Mouse (Mus musculus) intestine, embryonic 15.5 days (tissue): Measurements from ENCODE around the gene Ift81. TPM values are rescaled to one million over a fixed set of nuclear protein-coding genes. Genes with fewer than 3 reads are reported as not detected.
A peak's percentile ranks its signal among the peaks of the same experiment; 100 is the strongest.

ENCODE experiments used
- ATAC-seq: fragments of 200-750 bp; cut with Nextera tagmentation; 2 replicates; pipeline ENCODE4 v1.8.0; 2017; ENCODE audit warnings: moderate TSS enrichment, moderate library complexity
- H3K27ac ChIP-seq: fragments of 300-500 bp; sonication (generic); 2 replicates; pipeline ENCODE4 v1.5.1; 2015; ENCODE audit warnings: mild to moderate bottlenecking, inconsistent platforms
- H3K27me3 ChIP-seq: fragments of 300-500 bp; sonication (generic); replicated peaks from 2 replicates; pipeline ENCODE4 v1.6.1; 2015; ENCODE audit warnings: inconsistent platforms
- H3K36me3 ChIP-seq: fragments of 300-500 bp; sonication (generic); 2 replicates; pipeline ENCODE4 v1.6.1; 2015; ENCODE audit warnings: inconsistent platforms
- H3K4me1 ChIP-seq: fragments of 300-500 bp; sonication (generic); replicated peaks from 2 replicates; pipeline ENCODE4 v1.6.1; 2015; ENCODE audit warnings: inconsistent platforms
- H3K4me2 ChIP-seq: fragments of 300-500 bp; sonication (generic); replicated peaks from 2 replicates; pipeline ENCODE4 v1.6.1; 2015; ENCODE audit warnings: mild to moderate bottlenecking, inconsistent platforms
- H3K4me3 ChIP-seq: fragments of 300-500 bp; sonication (generic); replicated peaks from 2 replicates; pipeline ENCODE4 v1.5.1; 2015; ENCODE audit warnings: inconsistent platforms
- H3K9ac ChIP-seq: fragments of 300-500 bp; sonication (generic); 2 replicates; pipeline ENCODE4 v1.6.1; 2015; ENCODE audit warnings: inconsistent platforms
- H3K9me3 ChIP-seq: fragments of 300-500 bp; sonication (generic); 2 replicates; pipeline ENCODE4 v1.6.1; 2016; ENCODE audit warnings: inconsistent platforms
- WGBS: fragments of 180-500 bp; shearing (Covaris S2); methylation state at CpG from one replicate; pipeline ENCODE4 v1.1.7; 2015; 5-methylcytosine and 5-hydroxymethylcytosine counted together
- polyA plus RNA-seq: library from polyadenylated mRNA; unstranded; fragments of >200 nt; fragmentation: Nextera tagmentation; extraction: Ambion mirVana; gene quantifications from 2 replicates; pipeline ENCODE4 v1.2.1, GENCODE M21; 2015

Ift81 gene
- polyA plus RNA-seq, 1 experiment from 2014 or later: 28.8 TPM

DNA sequence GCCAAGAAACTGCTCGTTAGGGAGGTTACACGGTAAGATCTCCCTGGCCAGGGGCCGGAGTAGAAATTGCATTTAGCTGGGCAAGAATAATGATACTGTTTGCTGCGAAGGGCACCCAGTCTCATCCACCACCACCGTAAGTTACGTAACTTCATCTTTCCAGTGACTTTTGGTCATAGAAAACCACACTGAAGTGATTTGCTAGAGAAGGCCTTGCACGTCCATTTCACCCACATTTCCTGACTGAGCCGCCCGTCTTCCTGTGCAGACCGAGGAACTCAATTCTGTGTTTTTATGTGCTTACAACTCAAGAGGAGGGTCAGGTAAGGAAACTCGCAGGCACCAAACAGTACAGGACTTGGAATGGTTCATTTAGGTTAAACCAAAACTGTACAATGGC lies 76.2 kb downstream of the Ift81 start:
- H3K4me1 ChIP-seq: no peaks in the 10 kb centered on the region
- H3K36me3 ChIP-seq: peaks cover 6% of the 10 kb centered on the region; the same call in 1 of the 2 replicates
- H3K27ac ChIP-seq: no peak overlapping the region
- no peak for ATAC-seq
- 91% methylated on average over 11 of the region's 11 CpGs for WGBS
- H3K4me3 ChIP-seq: no peak overlapping the region
- no peaks in the 10 kb centered on the region for H3K9me3 ChIP-seq
- no peak overlapping the region for H3K4me2 ChIP-seq
- H3K9ac ChIP-seq: no peak overlapping the region
- H3K27me3 ChIP-seq: no peaks in the 10 kb centered on the region

DNA sequence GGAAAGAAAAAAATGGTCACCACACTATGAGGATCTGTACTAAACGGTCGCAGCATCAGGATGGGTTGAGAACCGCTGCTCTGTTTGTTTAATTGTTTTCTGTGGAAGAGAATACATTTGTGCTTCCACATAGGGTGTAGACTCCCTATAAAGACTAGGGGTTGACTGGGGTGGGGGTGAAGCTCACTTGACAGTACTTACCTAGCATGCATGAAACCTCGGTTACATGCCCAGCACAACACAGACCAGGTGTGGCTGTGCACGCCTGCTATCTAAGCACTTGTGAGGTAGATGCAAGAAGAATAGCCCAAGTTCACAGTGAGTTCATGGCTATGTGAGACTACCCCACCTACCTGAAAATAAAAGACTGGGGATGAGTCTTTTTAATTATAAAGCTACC lies 76.7 kb downstream of the Ift81 start:
- Histone ChIP-seq H3K36me3 (peaks cover 6% of the 10 kb centered on the region; the same call in 1 of the 2 replicates), H3K9ac (no peak overlapping the region), H3K27ac (no peak overlapping the region), H3K4me3 (no peak overlapping the region), H3K9me3 (no peaks in the 10 kb centered on the region), H3K27me3 (no peaks in the 10 kb centered on the region), H3K4me1 (no peaks in the 10 kb centered on the region), H3K4me2 (no peak overlapping the region)
- 97% methylated on average over 5 of the region's 5 CpGs for WGBS
- no peak for ATAC-seq

DNA sequence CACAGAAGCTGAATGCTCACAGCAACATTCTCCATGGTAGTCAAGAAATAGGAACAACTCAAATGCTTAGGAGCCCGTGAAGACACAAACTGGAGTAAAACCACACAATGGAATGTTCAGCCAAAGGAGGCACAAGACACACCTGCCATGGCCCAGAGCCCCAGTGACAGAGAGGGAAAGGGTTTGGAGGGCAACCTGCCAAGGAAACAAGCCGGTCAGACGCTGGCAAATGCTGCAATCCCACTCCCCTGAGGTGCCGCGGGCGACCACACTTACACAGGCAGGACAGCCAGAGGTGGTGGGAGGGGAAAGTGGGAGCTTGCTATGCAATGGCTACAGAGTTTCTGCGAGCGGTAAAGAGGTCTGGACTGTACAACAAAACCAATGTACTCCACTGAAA lies 80.4 kb downstream of the Ift81 start:
- H3K36me3 ChIP-seq: peaks cover 6% of the 10 kb centered on the region; the same call in 1 of the 2 replicates
- no peak overlapping the region for H3K27ac ChIP-seq
- H3K9ac ChIP-seq: no peak overlapping the region
- H3K9me3 ChIP-seq: no peaks in the 10 kb centered on the region
- 84% methylated on average over 8 of the region's 8 CpGs for WGBS
- no peak overlapping the region for H3K4me3 ChIP-seq
- peaks cover 14% of the 10 kb centered on the region for H3K4me1 ChIP-seq
- no peak overlapping the region for H3K4me2 ChIP-seq
- ATAC-seq: no peak
- no peaks in the 10 kb centered on the region for H3K27me3 ChIP-seq

- Histone ChIP-seq H3K9ac (no peak overlapping the region), H3K27ac (0 out of 2 replicates have a peak overlapping the region, but pooled peaks have one; percentile 59), H3K4me1 (peaks cover 51% of the 10 kb centered on the region), H3K4me2 (no peak overlapping the region), H3K9me3 (no peaks in the 10 kb centered on the region), H3K36me3 (no peaks in the 10 kb centered on the region), H3K27me3 (no peaks in the 10 kb centered on the region), H3K4me3 (no peak overlapping the region)
- ATAC-seq: no peak
- WGBS: 52% methylated on average over 9 of the region's 9 CpGs
Measured at GRCm38 (mm10) chr5:122529913-122530604, 84.3 kb downstream of the Ift81 start.

GRCm38 (mm10) chr5:122529316-122529715 lies 85.0 kb downstream of the Ift81 start:
- Histone ChIP-seq H3K9me3 (no peaks in the 10 kb centered on the region), H3K4me2 (no peak overlapping the region), H3K4me1 (peaks cover 58% of the 10 kb centered on the region), H3K27ac (peak overlapping the region; percentile 59), H3K4me3 (no peak overlapping the region), H3K27me3 (no peaks in the 10 kb centered on the region), H3K36me3 (no peaks in the 10 kb centered on the region), H3K9ac (no peak overlapping the region)
- ATAC-seq: no peak
- WGBS: 25% methylated on average over 3 of the region's 3 CpGs

DNA sequence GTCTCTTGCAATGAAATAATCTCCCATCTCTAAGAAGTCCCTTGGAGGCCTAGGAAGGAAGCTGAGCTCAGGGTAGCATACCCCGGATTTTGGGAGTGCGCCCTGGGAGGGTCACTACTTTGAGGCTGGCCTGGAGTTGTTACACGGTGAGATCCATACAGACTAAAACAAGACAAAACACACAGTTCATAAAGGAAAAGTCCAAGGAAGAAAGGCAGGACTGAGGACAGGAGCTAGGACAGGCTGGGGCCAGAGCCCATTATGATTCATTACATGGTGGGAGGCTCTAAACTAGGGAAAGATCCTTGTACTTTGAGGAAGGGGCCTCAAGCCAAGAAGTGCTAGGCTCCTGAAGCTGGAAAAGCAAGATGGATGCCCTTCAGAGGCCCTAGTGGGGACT lies 85.7 kb downstream of the Ift81 start:
- Histone ChIP-seq H3K9me3 (no peaks in the 10 kb centered on the region), H3K27me3 (no peaks in the 10 kb centered on the region), H3K27ac (peak overlapping the region; percentile 59), H3K4me3 (no peak overlapping the region), H3K4me2 (no peak overlapping the region), H3K36me3 (no peaks in the 10 kb centered on the region), H3K9ac (no peak overlapping the region), H3K4me1 (peaks cover 60% of the 10 kb centered on the region)
- WGBS: 65% methylated on average over 3 of the region's 3 CpGs
- no peak for ATAC-seq

- Histone ChIP-seq H3K9ac (no peak overlapping the region), H3K4me1 (peaks cover 60% of the 10 kb centered on the region), H3K36me3 (no peaks in the 10 kb centered on the region), H3K27ac (peak overlapping the region; percentile 62; the same call in 1 of the 2 replicates), H3K4me2 (peak overlapping the region; percentile 37; the same call in 1 of the 2 replicates), H3K27me3 (no peaks in the 10 kb centered on the region), H3K4me3 (no peak overlapping the region), H3K9me3 (no peaks in the 10 kb centered on the region)
- WGBS: 45% methylated on average over 11 of the region's 11 CpGs
- ATAC-seq: no peak
Measured at GRCm38 (mm10) chr5:122527761-122528160, 86.6 kb downstream of the Ift81 start.

DNA sequence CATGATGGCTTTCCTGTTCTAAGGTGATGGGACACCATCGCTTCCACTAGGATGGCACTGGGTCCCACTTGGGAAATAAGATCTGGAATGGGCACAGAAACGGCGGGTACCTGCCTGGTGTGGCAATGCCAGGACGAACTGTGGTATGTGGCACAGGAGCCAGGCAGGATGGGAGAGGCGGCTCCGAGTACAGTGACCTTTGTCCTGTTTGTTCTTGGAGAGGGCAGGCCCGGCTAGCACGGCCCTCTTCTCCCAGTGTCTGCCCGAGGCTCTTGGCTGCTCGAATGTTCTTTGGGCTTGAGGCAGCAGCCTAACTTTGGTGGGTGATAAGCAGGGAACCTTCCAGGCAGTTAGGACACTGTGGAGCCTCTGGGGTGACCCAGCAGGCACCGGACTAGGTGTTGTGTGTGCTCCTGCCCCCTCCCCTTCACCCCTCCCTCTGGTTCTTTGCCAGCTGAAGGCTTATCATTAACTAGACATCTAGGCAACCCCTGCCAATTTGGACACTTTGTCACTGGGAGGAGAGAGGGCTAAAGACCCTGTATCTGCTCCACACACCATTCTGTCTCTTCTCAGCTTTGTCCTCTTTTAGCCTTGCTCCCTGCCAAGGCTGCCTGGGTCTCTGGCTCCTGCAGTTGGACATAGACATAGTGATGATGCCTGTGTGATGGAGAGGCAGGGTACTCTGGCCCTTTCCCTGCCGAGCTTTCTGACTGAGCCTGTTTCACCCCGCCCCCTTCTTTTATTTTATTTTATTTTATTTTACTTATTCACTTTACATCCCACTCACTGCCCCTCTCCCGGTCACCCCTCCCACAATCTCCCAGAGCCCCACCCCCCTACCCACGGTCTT lies 87.2 kb downstream of the Ift81 start:
- Histone ChIP-seq H3K4me2 (peak overlapping the region; percentile 37), H3K36me3 (no peaks in the 10 kb centered on the region), H3K9me3 (no peaks in the 10 kb centered on the region), H3K9ac (no peak overlapping the region), H3K27ac (peak overlapping the region; percentile 62), H3K27me3 (no peaks in the 10 kb centered on the region), H3K4me1 (peaks cover 60% of the 10 kb centered on the region), H3K4me3 (no peak overlapping the region)
- peak; percentile 85 for ATAC-seq
- 61% methylated on average over 15 of the region's 15 CpGs for WGBS

- Histone ChIP-seq H3K4me1 (peaks cover 60% of the 10 kb centered on the region), H3K27ac (peak overlapping the region; percentile 62), H3K36me3 (no peaks in the 10 kb centered on the region), H3K9me3 (no peaks in the 10 kb centered on the region), H3K9ac (no peak overlapping the region), H3K4me3 (no peak overlapping the region), H3K4me2 (peak overlapping the region; percentile 37), H3K27me3 (no peaks in the 10 kb centered on the region)
- 90% methylated on average over 9 of the region's 9 CpGs for WGBS
- ATAC-seq: no peak
Measured at GRCm38 (mm10) chr5:122526405-122526804, 87.9 kb downstream of the Ift81 start.

- peaks cover 64% of the 10 kb centered on the region for H3K4me1 ChIP-seq
Measured at GRCm38 (mm10) chr5:122525238-122525931, 88.9 kb downstream of the Ift81 start.

DNA sequence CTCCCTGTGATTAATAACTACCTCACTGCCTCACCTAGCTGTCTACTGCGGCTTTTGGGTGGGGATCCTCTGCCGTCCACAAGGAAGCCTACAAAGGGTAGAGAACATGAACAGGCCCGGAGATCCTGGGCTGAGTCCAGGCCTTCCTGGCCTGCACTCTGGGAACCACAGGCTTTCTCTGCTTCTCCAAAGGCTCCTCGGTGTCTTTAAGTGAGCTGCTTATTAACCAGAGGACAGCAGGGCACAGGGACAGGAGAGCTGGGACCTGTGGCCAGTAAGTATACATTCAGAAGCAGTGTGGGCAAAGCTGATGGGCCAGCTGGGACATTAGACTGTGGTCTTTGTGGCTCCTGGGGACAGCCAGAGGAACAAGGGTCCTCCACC lies 89.5 kb downstream of the Ift81 start:
- H3K4me2 ChIP-seq: no peak overlapping the region; the same call in 1 of the 2 replicates
- no peak for ATAC-seq
- H3K4me3 ChIP-seq: no peak overlapping the region
- no peaks in the 10 kb centered on the region for H3K27me3 ChIP-seq
- 59% methylated on average over 4 of the region's 4 CpGs for WGBS
- no peaks in the 10 kb centered on the region for H3K36me3 ChIP-seq
- no peaks in the 10 kb centered on the region for H3K9me3 ChIP-seq
- H3K27ac ChIP-seq: peak overlapping the region; percentile 52
- peak overlapping the region; percentile 26 for H3K9ac ChIP-seq
- peaks cover 62% of the 10 kb centered on the region for H3K4me1 ChIP-seq

More at GRCm38 (mm10) chr5:122525238-122525931, 88.9 kb downstream of the Ift81 start:
- H3K9ac ChIP-seq: peak overlapping the region; percentile 26
- no peaks in the 10 kb centered on the region for H3K27me3 ChIP-seq
- WGBS: 44% methylated on average over 14 of the region's 14 CpGs
- H3K4me2 ChIP-seq: no peak overlapping the region; the same call in 1 of the 2 replicates
- no peaks in the 10 kb centered on the region for H3K36me3 ChIP-seq
- H3K9me3 ChIP-seq: no peaks in the 10 kb centered on the region
- peak overlapping the region; percentile 52 for H3K27ac ChIP-seq
- no peak for ATAC-seq
- no peak overlapping the region for H3K4me3 ChIP-seq

DNA sequence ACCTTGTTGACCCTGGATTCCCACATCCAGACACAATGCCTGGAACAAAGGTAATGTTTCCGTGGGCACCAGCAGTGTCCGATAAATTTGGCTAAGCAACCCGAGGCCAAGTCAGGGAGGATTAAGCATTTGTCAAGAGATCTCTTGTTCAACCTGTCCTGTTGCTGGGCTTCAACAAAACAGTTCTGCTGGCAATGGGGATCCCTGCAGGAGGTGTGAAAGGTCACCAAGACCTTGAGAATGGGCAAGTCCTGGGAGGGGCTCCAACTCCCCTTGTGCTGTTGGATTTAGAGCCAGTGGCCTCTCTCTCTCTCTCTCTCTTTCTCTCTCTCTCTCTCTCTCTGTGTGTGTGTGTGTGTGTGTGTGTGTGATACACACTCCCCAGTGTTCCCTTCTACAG lies 90.1 kb downstream of the Ift81 start:
- H3K9ac ChIP-seq: no peak overlapping the region
- no peak for ATAC-seq

More for the DNA sequence above, 90.1 kb downstream of the Ift81 start:
- no peaks in the 10 kb centered on the region for H3K9me3 ChIP-seq
- H3K27ac ChIP-seq: no peak overlapping the region
- whole genome bisulfite sequencing: 74% methylated on average over 3 of the region's 3 CpGs
- H3K36me3 ChIP-seq: no peaks in the 10 kb centered on the region
- peaks cover 60% of the 10 kb centered on the region for H3K4me1 ChIP-seq
- no peaks in the 10 kb centered on the region for H3K27me3 ChIP-seq
- H3K4me2 ChIP-seq: no peak overlapping the region
- no peak overlapping the region for H3K4me3 ChIP-seq
